Mouse (Mus musculus): ENCODE results near the gene Sar1b.

Sar1b gene

DNA sequence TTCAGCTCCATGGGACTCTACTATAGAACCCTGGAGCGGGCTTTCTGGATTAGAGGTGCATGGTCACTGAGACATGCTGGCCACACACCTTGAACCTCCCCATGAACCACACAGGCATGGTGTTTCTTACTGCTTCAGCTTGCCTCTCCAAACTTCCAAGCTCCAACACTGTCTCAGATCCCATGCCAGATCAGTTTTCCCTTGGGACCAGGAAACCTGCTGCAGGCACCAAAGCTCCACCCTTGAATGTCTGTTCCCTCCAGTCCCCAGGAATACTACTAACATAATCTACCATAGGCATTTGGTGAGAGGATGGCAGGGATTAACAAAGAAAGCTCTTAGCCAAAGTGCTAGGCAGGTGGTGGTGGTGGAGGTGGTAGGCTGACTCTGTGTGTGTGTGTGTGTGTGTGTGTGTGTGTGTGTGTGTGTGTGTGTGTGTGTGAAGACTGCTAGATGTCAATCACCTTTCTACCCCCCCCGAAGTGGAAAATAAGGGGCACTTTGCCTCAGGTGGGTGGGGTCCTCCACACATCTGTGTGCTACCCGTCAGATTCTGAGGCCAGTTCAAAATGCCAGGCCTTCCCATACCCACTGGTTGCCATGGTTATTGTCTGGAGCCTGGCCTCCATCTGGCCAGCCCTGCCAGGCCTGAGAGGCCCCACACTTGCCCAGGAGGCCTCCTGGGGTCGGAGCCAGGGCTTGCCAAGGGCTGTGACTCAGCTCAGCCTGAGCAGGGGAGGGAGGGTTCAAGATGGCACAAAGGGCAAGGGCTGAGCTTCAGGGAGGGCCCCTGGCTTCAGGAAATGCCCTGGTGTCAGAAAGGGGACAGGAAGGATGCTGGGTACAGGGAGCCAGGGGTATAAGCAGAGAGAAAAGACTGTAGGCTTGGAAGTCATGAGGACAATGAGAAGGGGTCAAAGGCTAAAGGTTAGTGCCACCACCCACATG lies 68.7 kb downstream of the Sar1b start:
- DNase-seq (ENCODE audit: low spot score): peak; percentile 44

DNA sequence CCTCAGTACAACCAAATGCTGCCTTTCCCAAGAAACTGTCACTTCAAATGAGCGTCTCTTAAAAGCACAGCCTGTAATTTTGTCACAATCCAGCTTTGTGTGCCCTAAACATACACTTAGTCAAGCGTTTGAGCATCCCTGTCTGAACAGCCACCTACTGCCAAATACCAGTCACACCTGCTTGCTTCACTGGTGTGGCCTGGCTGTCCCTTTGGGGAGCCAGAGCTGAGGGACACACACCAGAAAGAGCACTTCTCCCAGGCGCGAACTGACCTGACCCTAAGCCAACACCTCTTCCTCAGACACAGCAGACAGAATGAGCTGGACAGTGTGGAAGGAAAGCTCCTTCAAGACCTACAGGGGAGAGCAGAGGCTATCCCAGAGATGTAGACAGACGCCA lies 69.5 kb downstream of the Sar1b start:
- no peak for DNase-seq (ENCODE audit: low spot score)

DNA sequence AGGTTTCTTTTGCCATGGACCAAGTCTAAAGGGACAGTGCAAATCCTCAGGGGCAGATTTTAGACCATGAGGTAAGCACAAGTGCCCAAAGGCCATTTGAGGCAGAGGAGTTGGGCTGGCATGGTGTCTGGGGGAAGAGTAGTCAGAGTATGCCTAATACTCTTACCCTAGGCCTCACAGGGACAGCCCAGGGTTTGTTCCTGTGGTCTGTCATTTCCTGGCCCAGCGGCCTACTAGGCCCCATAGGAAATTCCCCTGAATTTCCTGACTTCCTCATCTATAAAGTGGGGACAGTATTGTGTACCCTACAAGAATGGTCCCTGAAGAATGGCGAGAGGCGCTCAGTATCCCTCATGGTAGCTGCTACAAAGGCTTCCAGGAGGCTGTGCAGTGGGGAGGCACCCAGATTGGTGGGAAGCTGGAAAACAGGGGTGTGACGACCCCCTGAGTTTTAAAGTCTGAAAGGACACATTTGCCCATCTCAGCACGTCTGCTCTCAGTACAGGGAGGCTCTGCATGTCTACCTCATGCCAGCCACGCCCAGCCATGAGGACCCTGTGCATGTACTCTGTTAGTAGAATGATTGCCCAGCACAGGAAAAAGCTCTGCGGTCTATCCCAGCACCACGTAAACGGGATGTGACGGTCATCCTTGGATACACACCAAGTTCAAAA lies 70.0 kb downstream of the Sar1b start:
- no peak for DNase-seq (ENCODE audit: low spot score)

DNA sequence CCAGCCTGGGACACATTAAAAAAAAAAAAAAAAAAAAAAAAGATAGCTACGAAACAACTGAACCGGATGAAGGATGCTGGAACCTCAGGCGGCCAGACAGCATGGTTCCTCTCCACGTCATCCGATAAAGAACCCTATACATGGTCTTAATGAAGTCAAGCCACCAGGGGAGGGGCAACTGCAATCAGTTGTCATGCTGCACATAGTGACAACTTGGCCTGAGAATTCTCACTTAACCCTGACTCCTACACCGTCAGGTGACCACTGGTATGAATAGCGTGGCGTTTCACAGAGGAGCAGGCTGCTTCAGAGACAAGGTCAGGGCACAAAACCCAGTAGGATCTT lies 70.6 kb downstream of the Sar1b start:
- DNase-seq (ENCODE audit: low spot score): no peak

DNA sequence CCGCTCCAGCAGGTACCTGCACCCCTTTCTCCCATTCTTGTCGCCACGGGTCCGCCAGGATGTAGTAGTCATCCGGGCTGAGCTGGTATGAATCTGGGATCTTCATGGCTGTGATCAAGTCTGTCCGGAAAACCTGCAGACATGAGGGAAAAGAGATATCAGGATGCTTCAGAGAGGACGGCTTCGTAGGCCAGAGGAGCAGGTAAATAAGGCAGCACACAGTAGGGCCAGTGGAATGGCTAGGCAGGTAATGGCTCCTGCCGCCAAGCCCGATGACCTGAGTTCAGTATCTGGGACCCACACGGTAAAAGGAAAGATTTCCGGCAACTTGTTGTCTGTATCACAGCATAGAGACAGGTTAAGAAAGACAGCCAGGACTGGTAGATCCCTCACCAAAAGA lies 72.1 kb downstream of the Sar1b start:
- DNase-seq (ENCODE audit: low spot score): no peak

DNA sequence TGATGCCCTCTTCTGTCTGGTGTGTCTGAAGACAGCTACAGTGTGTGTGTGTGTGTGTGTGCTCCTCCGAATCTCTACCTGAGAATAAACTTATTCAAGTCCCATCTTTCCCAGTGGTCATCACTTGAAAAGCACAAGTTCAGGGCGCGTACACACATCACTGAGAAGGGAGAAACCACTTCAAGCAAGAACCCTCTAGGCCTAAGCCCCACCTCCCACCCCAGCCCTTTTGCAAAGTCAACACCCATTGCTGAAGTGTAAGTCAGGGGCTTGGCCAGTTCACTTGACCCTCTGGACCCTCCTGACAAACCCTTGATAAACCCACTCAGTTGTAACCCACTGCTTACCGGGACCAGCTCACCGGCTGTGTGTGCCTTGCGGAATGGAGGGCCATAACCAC lies 73.0 kb downstream of the Sar1b start:
- DNase-seq (ENCODE audit: low spot score): no peak

DNA sequence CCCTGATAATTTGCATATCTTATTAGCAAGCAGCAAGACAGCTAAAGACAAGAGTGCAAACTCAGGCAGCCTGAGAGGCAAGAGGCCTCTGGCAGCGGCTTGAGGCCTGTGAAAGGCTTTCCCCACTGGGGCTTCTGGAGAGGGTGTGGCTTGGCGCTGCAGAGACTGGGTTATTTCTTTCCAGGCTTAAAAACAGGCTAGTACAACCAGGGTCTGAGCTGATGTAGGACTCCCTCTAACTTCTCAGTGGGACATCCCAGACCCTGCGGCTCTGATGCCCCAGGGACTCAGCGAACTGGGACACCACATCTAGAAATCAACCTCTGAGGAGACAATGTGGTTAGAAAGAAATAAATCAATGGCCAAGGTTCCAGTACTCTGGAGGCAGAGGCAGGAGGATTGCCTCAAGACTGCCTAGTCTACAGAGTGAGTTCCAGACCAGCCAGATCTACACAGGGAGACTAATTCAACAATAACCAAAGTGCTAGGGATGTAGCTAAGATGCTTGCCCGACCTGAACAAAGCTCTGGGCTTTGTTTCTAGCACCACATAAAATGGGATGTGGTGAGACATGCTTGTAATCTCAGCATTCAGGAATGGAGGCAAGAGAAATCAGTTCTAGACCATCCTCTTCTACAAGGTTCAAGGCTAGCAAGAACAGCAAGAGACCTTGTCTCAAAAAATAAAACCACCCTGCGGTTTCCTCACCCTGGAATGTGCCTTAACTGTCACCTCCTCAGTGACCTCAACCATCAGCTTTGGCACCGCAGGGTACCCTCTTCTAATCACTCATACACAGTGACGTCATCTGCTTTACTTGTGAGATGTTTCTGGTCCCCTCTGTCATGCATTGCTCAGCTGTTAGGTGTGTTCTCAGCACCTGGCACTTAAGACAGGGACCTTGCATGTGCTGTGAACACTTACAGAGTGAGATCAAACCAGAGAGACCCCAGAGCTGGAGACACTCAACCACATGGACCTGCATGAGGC lies 74.0 kb downstream of the Sar1b start:
- no peak for DNase-seq (ENCODE audit: low spot score)

DNA sequence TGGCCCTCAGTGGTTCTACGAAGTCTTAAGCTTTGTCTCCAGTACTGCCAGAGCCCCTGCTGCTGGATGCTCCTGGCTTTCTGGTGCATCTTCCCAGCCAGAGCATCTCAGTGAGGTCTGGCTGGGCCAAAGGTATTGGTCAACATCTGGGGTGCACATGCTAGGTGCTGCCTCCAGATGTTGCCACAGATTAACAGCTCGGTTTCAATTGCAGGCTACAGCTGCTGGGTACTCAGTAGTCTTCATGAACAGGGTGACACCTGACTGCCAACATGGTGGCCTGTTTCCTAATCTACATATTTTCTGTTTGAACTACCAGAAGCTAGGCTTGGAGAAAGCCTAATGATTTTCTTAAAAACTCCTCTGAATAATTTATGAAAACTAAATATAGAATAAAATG lies 75.6 kb downstream of the Sar1b start:
- no peak for DNase-seq (ENCODE audit: low spot score)

DNA sequence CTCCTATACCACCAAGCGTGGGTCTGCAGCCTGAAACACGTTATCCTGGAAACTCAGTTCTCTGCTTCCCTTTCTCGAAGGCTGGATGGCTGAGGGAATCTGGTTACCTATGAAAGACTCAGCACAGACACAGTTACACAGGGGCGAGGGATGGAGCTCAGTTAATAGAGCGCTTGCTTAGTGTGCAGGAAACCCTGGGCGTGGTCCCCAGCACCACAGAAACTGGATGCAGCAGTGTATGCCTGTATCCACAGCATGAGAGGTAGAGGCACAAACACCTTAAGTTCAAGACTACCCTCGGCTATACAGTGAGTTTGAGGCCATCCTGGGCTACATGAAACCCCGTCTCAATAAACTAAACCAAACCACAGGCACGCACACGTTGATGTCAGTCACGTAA lies 76.5 kb downstream of the Sar1b start:
- no peak for DNase-seq (ENCODE audit: low spot score)

DNA sequence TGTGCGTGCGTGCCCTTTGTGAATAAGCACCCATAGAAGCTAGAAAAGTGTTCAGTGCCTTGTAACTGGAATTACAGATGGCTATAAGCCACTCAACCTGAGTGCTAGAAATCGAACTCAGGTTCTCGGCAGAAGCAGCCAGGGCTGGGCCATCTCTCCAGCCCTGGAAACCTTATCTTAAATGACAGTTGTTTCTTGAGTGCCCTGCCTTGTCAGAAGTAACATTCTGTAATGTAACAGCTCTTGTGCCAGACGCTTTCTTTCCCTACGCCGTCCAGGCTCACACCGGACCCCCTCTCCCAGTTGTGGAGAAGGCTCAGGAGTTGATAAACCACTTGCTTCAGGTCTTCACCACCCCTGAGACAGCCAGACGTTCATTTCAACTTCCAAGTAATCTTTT lies 77.2 kb downstream of the Sar1b start:
- no peak for DNase-seq (ENCODE audit: low spot score)

DNA sequence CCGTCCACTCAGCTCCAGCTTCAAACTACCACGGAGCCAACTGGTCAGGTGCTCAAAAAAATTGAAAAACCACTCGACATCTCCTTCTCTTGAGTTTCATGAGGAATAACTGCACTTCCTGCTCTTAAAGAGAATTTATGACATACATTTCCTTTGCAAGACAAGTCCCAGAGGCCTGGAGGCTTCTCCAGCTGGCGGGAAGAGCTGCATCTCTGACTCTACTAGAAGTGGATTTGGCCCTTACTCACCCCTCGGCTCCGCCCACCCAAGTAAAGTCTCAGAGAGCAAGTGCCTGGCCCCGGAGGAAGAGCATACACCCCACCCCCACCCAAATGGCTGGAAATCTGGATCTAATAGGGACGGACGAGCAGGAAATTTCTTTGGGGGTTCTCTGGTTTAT lies 77.7 kb downstream of the Sar1b start:
- no peak for DNase-seq (ENCODE audit: low spot score)

Data from ovary, adult 18-20 months (tissue).